9 mouse cellular contexts compared by ENCODE assay signal in genomic region chr2:167081639-167082038, GRCm38 (mm10). TPM values are rescaled to one million over a fixed set of nuclear protein-coding genes. Genes with fewer than 3 reads are reported as not detected.
DNase-seq lines count a peak whose midpoint lies in the region; ATAC-seq and TF ChIP-seq lines count a peak whose summit lies in the region.
"Had no signal": no experiment of that assay in that cellular context is flagged by ENCODE, and none has a peak within 500 bp of the region (broad histone marks: within the 10 kb centered on the region; RNA-seq: fewer than 3 reads in every experiment).

No protein-coding gene starts in this region.

- no peak for TF ChIP-seq CTCF in brain, embryonic 14.5 days (IDR thresholded peaks at IDR 0.05; ENCODE audit: borderline replicate concordance, extremely low read depth, insufficient read depth, insufficient read length)
- TF ChIP-seq CTCF in thymus, adult 2 months (IDR thresholded peaks at IDR 0.05; ENCODE audit: borderline replicate concordance, control insufficient read depth, extremely low read depth, insufficient read depth, low read length, poor library complexity) = no peak

- peaks cover 37% of the 10 kb centered on the region for H3K4me1 ChIP-seq in kidney, embryonic 15.5 days
- peaks cover 19% of the 10 kb centered on the region for H3K4me1 ChIP-seq in neural tube, embryonic 12.5 days
- H3K4me1 ChIP-seq in thymus, adult 2 months (replicated peaks; ENCODE audit: control insufficient read depth, insufficient read depth, low read length) = peaks cover 11% of the 10 kb centered on the region
- H3K4me1 ChIP-seq: liver, embryonic 15.5 days had no signal

- no peak for TF ChIP-seq POLR2A in brain, embryonic 14.5 days (IDR thresholded peaks at IDR 0.05; ENCODE audit: borderline replicate concordance, extremely low read depth, insufficient read depth, insufficient read length, poor library complexity, severe bottlenecking)
- no peak for TF ChIP-seq POLR2A in thymus, adult 2 months (IDR thresholded peaks at IDR 0.05; ENCODE audit: control insufficient read depth, extremely low read depth, insufficient read depth, low read length, poor library complexity)

- WGBS in kidney, embryonic 15.5 days = 13% methylated on average over 4 of the region's 4 CpGs
- 31% methylated on average over 4 of the region's 4 CpGs for WGBS in neural tube, embryonic 12.5 days
- 9% methylated on average over 4 of the region's 4 CpGs for WGBS in thymus, adult 2 months

- no peak overlapping the region for H3K4me2 ChIP-seq in kidney, embryonic 15.5 days
- H3K4me2 ChIP-seq in neural tube, embryonic 12.5 days (replicated peaks) = no peak overlapping the region
- H3K4me2 ChIP-seq: liver, embryonic 15.5 days had no signal

- no peak overlapping the region for H3K4me3 ChIP-seq in kidney, embryonic 15.5 days (replicated peaks)
- H3K4me3 ChIP-seq in neural tube, embryonic 12.5 days = no peak overlapping the region
- H3K4me3 ChIP-seq in thymus, adult 2 months (ENCODE audit: control insufficient read depth, insufficient read depth, low read length) = no peak overlapping the region
- H3K4me3 ChIP-seq: liver, embryonic 15.5 days had no signal

- ATAC-seq in kidney, embryonic 15.5 days (replicated peaks; ENCODE audit: low FRiP score) = peak; percentile 50; the same call in 1 of the 2 replicates
- ATAC-seq in inflammation-experienced regulatory T-cells, adult 6 months = peak; percentile 48
- ATAC-seq in neural tube, embryonic 12.5 days (ENCODE audit: low FRiP score, low read depth) = 0 out of 2 replicates have a peak, but pooled peaks have one; percentile 29

- H3K36me3 ChIP-seq in kidney, embryonic 15.5 days = no peaks in the 10 kb centered on the region
- no peaks in the 10 kb centered on the region for H3K36me3 ChIP-seq in neural tube, embryonic 12.5 days
- no peaks in the 10 kb centered on the region for H3K36me3 ChIP-seq in thymus, adult 2 months (ENCODE audit: control insufficient read depth, insufficient read depth, low read length)
- H3K36me3 ChIP-seq: liver, embryonic 15.5 days had no signal

- no peak for DNase-seq in kidney, postnatal 36 days
- DNase-seq in brain, embryonic 14.5 days (ENCODE audit: low read depth) = peak; percentile 70
- DNase-seq in thymus, adult 2 months = no peak
- DNase-seq in frontal cortex, postnatal 25 days (ENCODE audit: low spot score in 2 of 2) = no peak
- no peak for DNase-seq in layer of hippocampus, adult 9-10 months (ENCODE audit: low spot score)

- no peaks in the 10 kb centered on the region for H3K27me3 ChIP-seq in kidney, embryonic 15.5 days
- no peaks in the 10 kb centered on the region for H3K27me3 ChIP-seq in neural tube, embryonic 12.5 days (replicated peaks)
- H3K27me3 ChIP-seq in thymus, adult 2 months (ENCODE audit: control insufficient read depth, insufficient read depth, low read length) = no peaks in the 10 kb centered on the region

- no peak overlapping the region for H3K27ac ChIP-seq in kidney, embryonic 15.5 days
- no peak overlapping the region for H3K27ac ChIP-seq in neural tube, embryonic 12.5 days
- no peak overlapping the region for H3K27ac ChIP-seq in thymus, adult 2 months (ENCODE audit: control insufficient read depth, insufficient read depth, low read length)
- H3K27ac ChIP-seq: liver, embryonic 15.5 days had no signal

- no peak overlapping the region for H3K9ac ChIP-seq in kidney, embryonic 15.5 days
- H3K9ac ChIP-seq in neural tube, embryonic 12.5 days = no peak overlapping the region
- H3K9ac ChIP-seq: liver, embryonic 15.5 days had no signal

- no peaks in the 10 kb centered on the region for H3K9me3 ChIP-seq in kidney, embryonic 15.5 days (replicated peaks)
- H3K9me3 ChIP-seq in neural tube, embryonic 12.5 days = no peaks in the 10 kb centered on the region
- H3K9me3 ChIP-seq: liver, embryonic 15.5 days had no signal

RNA-seq across cellular contexts. Expression of gene Znfx1, which starts 18.8 kb away (rescaled TPM):
- polyA plus RNA-seq in kidney, embryonic 15.5 days (2015; fragmentation: Nextera tagmentation; extraction: Ambion mirVana) = 9.5 and 10.2 TPM in 2 replicates
- polyA plus RNA-seq in brain, embryonic 14.5 days (2012; rRNA removed) = 10.5 and 16.8 TPM in 2 replicates
- polyA plus RNA-seq in inflammation-experienced regulatory T-cells, adult 6 months (2017; shearing (Covaris generic)) = 10 to 100 TPM; 20.4 to 25.2 (median 22.4) TPM
- 8.2 and 9.6 TPM in 2 replicates for polyA plus RNA-seq in neural tube, embryonic 12.5 days (2016; fragmentation: Nextera tagmentation; extraction: Ambion mirVana)
- 46.0 and 46.9 TPM in 2 replicates for polyA plus RNA-seq in thymus, adult 2 months (2012; rRNA removed)
